Mouse (Mus musculus): ENCODE data around the gene Wnt2b. TPM values are rescaled to one million over a fixed set of nuclear protein-coding genes. Genes with fewer than 3 reads are reported as not detected.

Wnt2b gene
- polyA plus RNA-seq, 1 experiment from 2014 or later = 1.4 TPM

Other genes starting within 250 kb of the Wnt2b start
- 1.1 and 1.2 TPM in 2 replicates for gene Ppm1j, start 180.9 kb downstream of the Wnt2b start, polyA plus RNA-seq (2014; fragmentation: Nextera tagmentation; extraction: Ambion mirVana)
- 0.24 TPM in 1 of 2 replicates, not detected in the other for gene Fam19a3, start 180.1 kb downstream of the Wnt2b start, polyA plus RNA-seq (2014; fragmentation: Nextera tagmentation; extraction: Ambion mirVana)
- gene Rhoc, start 173.5 kb downstream of the Wnt2b start, polyA plus RNA-seq (2014; fragmentation: Nextera tagmentation; extraction: Ambion mirVana) = 80.5 and 98.0 TPM in 2 replicates
- 13.8 and 15.3 TPM in 2 replicates for gene Mov10, start 143.4 kb downstream of the Wnt2b start, polyA plus RNA-seq (2014; fragmentation: Nextera tagmentation; extraction: Ambion mirVana)
- gene St7l, start 97.9 kb downstream of the Wnt2b start, polyA plus RNA-seq (2014; fragmentation: Nextera tagmentation; extraction: Ambion mirVana) = 25.0 and 30.3 TPM in 2 replicates
- gene Capza1, start 97.4 kb downstream of the Wnt2b start, polyA plus RNA-seq (2014; fragmentation: Nextera tagmentation; extraction: Ambion mirVana) = 228 and 240 TPM in 2 replicates
- 49.4 and 50.4 TPM in 2 replicates for gene Cttnbp2nl, start 91.2 kb upstream of the Wnt2b start, polyA plus RNA-seq (2014; fragmentation: Nextera tagmentation; extraction: Ambion mirVana)
- not detected in 2 replicates for gene 4930564D02Rik, start 104.9 kb upstream of the Wnt2b start, polyA plus RNA-seq (2014; fragmentation: Nextera tagmentation; extraction: Ambion mirVana)

Measured in forebrain, embryonic 11.5 days (tissue).